Mouse (Mus musculus) CD4-positive, CD25-positive, alpha-beta regulatory T cell, adult 4 months (primary cell): ENCODE results near the gene Opn3. TPM values are rescaled to one million over a fixed set of nuclear protein-coding genes. Genes with fewer than 3 reads are reported as not detected.

Experiments used
- ATAC-seq: one replicate; pipeline ENCODE4 v1.8.0; 2017
- polyA plus RNA-seq, 2 experiments: library from polyadenylated mRNA; unstranded; fragments of 100-300 nt; shearing (Covaris generic); gene quantifications; one replicate each; pipeline ENCODE4 v1.2.1; 2017

Gene Opn3
- not detected for polyA plus RNA-seq

GRCm38 (mm10) chr1:175692246-175692996 lies at the start of gene Opn3, which contains the start of gene Chml:
Gene Opn3, minus strand, starts transcription at chr1:175692776.
Gene Chml, minus strand, starts transcription at chr1:175692901.
- peak; percentile 91 for ATAC-seq

GRCm38 (mm10) chr1:175725771-175726170 lies 33.2 kb upstream of the Opn3 start:
- ATAC-seq: no peak

GRCm38 (mm10) chr1:175716832-175717231 lies 24.3 kb upstream of the Opn3 start:
- no peak for ATAC-seq

GRCm38 (mm10) chr1:175712338-175712909 lies 19.8 kb upstream of the Opn3 start:
- no peak for ATAC-seq

- no peak for ATAC-seq
Observed at GRCm38 (mm10) chr1:175708013-175708412, 15.4 kb upstream of the Opn3 start.

- no peak for ATAC-seq
Observed at GRCm38 (mm10) chr1:175707599-175707998, 15.0 kb upstream of the Opn3 start.

- ATAC-seq: no peak
Observed at GRCm38 (mm10) chr1:175701145-175701544, 8.6 kb upstream of the Opn3 start.

- peak; percentile 58 for ATAC-seq
Observed at GRCm38 (mm10) chr1:175699796-175700195, 7.2 kb upstream of the Opn3 start.

- no peak for ATAC-seq
Observed at GRCm38 (mm10) chr1:175699375-175699774, 6.8 kb upstream of the Opn3 start.

- ATAC-seq: no peak
Observed at GRCm38 (mm10) chr1:175698293-175698692, 5.7 kb upstream of the Opn3 start, which contains the start of gene Wdr64. Gene Wdr64, plus strand, starts transcription at chr1:175698593.

GRCm38 (mm10) chr1:175693429-175693960 lies 919 bp upstream of the Opn3 start:
- no peak for ATAC-seq

GRCm38 (mm10) chr1:175692997-175693361 lies 403 bp upstream of the Opn3 start:
- ATAC-seq: no peak

- ATAC-seq: peak; percentile 3
Observed at GRCm38 (mm10) chr1:175691686-175692245, 810 bp downstream of the Opn3 start.

GRCm38 (mm10) chr1:175680995-175681394 lies 11.6 kb downstream of the Opn3 start:
- ATAC-seq: no peak

- ATAC-seq: no peak
Observed at GRCm38 (mm10) chr1:175677459-175677858, 15.1 kb downstream of the Opn3 start.

GRCm38 (mm10) chr1:175675116-175675515 lies 17.5 kb downstream of the Opn3 start:
- no peak for ATAC-seq

- no peak for ATAC-seq
Observed at GRCm38 (mm10) chr1:175673563-175674325, 18.8 kb downstream of the Opn3 start.

GRCm38 (mm10) chr1:175671626-175672025 lies 20.9 kb downstream of the Opn3 start:
- ATAC-seq: no peak

GRCm38 (mm10) chr1:175670042-175670441 lies 22.5 kb downstream of the Opn3 start:
- no peak for ATAC-seq

- ATAC-seq: no peak
Observed at GRCm38 (mm10) chr1:175669456-175669855, 23.1 kb downstream of the Opn3 start.

- ATAC-seq: peak; percentile 82
Observed at GRCm38 (mm10) chr1:175668666-175669405, 23.7 kb downstream of the Opn3 start.

- ATAC-seq: no peak
Observed at GRCm38 (mm10) chr1:175659900-175660299, 32.7 kb downstream of the Opn3 start.
